Mouse (Mus musculus): Measurements from ENCODE around the gene Pld2. TPM values are rescaled to one million over a fixed set of nuclear protein-coding genes. Genes with fewer than 3 reads are reported as not detected.

Gene Pld2
- 0.02 and 0.04 TPM in 2 replicates for polyA plus RNA-seq (2012)

DNA sequence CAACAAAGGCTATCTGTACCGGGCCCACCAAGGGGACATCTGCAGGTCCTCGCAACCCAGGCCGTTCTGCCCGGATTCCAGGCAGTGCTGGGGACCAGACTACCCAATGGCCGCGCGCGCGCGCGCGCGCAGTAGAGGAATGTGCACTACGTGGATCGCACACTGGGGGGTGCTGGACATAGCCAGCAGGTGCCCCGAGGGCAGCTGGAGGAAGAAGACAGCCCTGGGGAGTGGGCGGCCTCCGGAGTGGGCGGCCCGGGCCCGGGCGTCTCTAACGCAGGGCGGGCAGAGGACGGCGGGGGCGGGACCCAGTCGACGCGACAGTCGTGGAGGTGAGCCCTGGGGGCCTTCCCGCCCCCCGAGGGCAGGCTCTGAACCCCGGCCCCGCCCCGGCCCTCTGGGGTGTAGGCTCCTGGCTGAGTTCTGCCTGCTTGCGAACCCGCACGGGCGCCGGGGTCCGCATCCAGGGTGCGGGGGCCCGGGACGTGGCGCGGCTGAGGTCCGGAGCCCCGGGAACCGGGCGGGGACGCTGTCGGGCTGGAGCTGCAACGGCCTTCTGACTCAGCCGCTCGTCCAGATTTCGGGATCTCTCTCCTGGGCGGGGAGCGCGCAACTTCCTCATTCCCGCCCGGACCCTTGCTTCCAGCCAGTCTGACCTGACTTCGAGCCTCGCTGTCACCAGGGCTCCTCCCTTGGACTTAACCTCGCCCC is at the start of gene Pld2:
Gene Pld2 (plus strand): TSS at position 188 of the 711 bp plus-strand sequence.
- no peak for TF ChIP-seq GATA1 (IDR thresholded peaks at IDR 0.05; ENCODE audit: low read length)

DNA sequence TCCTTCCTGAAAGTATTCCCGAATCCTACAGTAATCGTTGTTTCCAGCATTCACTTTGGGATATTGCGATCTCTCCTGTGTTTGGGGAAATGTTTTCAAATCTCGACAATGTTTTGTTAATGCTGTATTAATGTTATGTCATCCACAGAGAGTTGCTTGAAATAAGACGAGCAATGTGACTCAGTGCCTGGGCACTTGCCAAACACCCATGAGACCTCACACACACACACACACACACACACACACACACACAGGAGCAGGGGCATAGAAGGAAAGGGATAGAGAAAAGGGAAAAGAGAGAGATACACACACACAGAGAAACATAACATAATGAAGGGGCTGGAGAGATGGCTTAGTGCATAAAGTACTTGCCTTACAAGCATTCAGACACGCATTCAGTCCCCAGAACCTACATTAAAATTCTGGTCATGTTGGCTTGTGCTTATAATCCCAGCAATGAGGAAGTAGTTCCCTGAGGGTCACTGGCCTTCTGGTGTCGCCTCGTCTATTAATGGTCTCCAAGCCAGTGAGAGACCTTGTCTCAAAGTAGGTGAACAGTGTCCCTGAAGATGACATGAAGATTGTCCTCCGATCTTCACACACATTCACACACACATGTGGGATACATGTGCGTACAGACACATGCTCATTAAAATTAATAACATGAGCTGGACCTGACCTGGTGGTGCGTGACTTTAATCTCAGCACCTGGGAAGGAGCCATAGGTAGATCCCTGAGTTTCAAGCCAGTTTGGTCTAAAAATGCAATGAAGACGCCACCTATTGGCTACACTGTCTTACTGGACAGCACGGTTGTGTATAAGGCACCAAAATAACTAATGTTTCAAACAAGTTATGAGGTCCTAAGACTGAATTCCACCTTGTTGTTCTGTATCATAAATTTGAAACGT is 40.0 kb upstream of the Pld2 start:
- no peak for TF ChIP-seq GATA1 (IDR thresholded peaks at IDR 0.05; ENCODE audit: low read length)

DNA sequence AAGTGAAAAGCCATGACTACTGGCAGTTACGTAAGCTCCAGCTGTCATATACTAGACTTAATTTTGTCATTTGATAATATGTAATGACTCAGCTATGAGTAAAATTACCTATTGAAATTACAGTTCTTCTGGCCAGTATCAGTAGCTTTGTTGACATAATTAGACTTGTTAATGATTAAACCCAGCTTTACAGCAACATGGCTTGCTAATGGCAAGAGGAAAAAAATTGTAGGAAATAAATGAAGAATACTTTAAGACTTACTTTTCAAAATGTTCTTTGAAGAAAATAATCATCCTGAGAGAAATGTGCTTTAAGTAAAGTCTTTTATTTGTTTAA is 39.4 kb upstream of the Pld2 start:
- TF ChIP-seq GATA1 (IDR thresholded peaks at IDR 0.05; ENCODE audit: low read length) = no peak

DNA sequence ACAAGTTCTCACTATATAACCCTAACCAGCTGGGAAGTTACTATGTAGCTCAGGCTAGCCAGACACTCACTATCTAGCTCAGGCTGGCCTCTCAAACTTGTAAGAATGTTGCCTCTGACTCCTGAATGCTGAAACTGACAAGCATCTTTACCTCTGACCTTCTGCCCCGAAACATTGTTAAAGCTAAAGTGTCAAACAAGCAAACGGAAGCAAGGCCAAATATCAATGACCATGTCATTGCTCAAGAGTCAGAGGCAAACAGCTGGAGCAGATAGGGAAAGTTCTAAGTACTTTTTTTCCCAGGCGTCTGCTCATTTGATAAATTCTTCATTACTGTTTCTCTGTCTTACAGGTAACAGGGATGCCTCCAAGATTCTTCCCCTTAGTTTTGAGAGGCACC is 37.8 kb upstream of the Pld2 start:
- no peak for TF ChIP-seq GATA1 (IDR thresholded peaks at IDR 0.05; ENCODE audit: low read length)

DNA sequence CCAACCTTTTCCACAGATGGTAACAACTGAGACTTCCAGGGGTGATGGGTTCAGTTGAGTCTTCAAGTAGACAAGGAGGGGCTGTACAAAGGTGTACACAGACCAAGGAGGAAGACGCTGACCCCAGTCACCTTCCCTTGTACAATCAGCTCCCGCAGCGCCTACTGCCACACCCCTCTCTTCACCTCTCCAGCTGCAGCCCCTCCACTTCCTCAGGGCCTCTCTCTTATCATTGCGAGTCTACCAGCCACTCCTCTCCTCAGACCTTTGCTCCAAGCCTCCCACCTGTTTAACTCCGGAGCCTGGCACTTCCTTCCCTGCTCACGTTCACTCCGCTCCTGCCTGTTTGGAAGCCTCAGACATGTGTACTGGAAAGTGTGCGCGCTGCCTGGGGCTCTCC is 34.9 kb upstream of the Pld2 start, which contains the start of gene Tm4sf5:
Gene Tm4sf5 (plus strand): TSS at position 275 of the 400 bp plus-strand sequence.
- TF ChIP-seq GATA1 (IDR thresholded peaks at IDR 0.05; ENCODE audit: low read length) = no peak

GRCm38 (mm10) chr11:70506385-70506784 is 33.5 kb upstream of the Pld2 start:
- TF ChIP-seq GATA1 (IDR thresholded peaks at IDR 0.05; ENCODE audit: low read length) = no peak

DNA sequence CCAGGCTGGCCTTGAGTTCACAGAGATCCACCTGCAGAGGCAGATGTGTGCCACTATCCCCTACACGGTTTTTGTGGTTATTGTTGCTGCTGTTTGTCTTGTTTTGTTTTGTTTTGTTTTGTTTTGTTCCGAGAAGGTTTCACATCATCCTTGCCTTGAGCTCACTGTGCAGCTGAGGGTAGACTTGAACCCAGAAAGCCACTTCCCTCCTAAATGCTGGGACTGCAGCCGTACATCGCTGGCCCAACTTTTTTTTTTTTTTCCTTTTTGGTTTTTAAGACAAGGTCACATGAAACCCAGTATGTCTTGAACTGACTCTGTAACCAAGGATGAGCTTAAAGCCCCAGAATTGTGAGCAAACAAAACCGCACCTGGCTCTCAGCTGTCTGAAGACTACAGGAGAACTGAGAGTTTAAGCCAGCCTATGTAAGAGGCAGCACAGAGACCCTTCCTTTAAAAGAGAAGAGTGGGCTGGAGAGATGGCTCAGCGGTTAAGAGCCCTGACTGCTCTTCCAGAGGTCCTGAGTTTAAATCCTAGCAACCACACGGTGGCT is 32.8 kb upstream of the Pld2 start:
- no peak for TF ChIP-seq GATA1 (IDR thresholded peaks at IDR 0.05; ENCODE audit: low read length)

GRCm38 (mm10) chr11:70509753-70510564 is 29.9 kb upstream of the Pld2 start:
- no peak for TF ChIP-seq GATA1 (IDR thresholded peaks at IDR 0.05; ENCODE audit: low read length)

DNA sequence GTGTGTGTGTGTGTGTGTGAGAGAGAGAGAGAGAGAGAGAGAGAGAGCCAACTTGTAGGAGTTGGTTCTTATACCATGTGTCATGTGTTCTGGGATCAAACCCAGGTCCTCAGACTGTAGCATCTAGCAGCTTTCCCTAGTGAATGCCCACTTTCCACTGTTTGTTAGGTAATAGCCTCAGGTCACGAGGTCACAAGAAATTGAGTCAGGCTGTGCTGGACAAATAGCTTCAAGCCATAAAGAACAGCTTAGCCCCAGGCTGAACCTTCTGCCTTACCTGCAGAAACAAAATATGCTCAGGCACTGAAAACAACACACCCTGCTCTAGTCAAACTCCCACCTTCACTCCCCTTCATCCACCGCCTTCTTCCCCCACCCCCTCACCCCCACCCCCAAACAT is 28.6 kb upstream of the Pld2 start:
- TF ChIP-seq GATA1 (IDR thresholded peaks at IDR 0.05; ENCODE audit: low read length) = no peak

- no peak for TF ChIP-seq GATA1 (IDR thresholded peaks at IDR 0.05; ENCODE audit: low read length)
Observed at GRCm38 (mm10) chr11:70511825-70512224, 28.0 kb upstream of the Pld2 start.

DNA sequence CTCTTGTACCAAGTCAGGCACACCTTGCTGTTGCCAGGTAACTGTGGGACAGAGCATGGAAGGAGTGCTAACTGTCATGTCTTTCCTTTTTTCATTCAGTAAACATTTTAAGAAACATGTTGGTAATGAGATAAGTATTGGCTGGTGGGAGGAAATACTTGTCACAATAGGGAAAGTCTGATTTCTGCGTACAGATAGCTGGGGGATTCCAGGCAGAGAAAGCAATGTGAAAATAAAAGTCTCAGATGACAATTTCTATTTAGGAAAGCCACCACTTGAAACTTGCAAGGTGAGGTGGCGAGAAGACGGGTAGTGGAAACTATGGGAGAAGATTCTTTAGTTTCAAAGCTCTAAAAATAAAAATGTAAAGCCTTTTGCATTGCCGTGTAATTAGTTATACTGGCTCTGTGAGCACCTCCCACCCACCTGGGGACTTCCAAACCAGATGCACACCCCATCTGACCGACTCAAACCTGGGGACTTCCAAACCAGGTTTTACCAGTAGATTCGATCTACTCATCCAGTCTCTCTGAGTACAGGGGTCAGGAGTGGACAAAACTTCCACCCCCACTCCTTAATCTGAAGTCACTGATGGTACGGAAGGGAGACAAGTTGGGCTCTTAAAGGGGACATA is 27.0 kb upstream of the Pld2 start:
- TF ChIP-seq GATA1 (IDR thresholded peaks at IDR 0.05; ENCODE audit: low read length) = no peak

- no peak for TF ChIP-seq GATA1 (IDR thresholded peaks at IDR 0.05; ENCODE audit: low read length)
Observed at GRCm38 (mm10) chr11:70513520-70513919, 26.3 kb upstream of the Pld2 start.

GRCm38 (mm10) chr11:70514288-70514687 is 25.6 kb upstream of the Pld2 start, which contains the start of gene Vmo1:
Gene Vmo1 (minus strand): TSS chr11:70514616.
- no peak for TF ChIP-seq GATA1 (IDR thresholded peaks at IDR 0.05; ENCODE audit: low read length)

- TF ChIP-seq GATA1 (IDR thresholded peaks at IDR 0.05; ENCODE audit: low read length) = no peak
Observed at GRCm38 (mm10) chr11:70516352-70516751, 23.5 kb upstream of the Pld2 start.

GRCm38 (mm10) chr11:70518436-70518835 is 21.4 kb upstream of the Pld2 start:
- TF ChIP-seq GATA1 (IDR thresholded peaks at IDR 0.05; ENCODE audit: low read length) = no peak
